Mouse (Mus musculus) stomach, postnatal 0 days (tissue): ENCODE data around the gene Cyp3a57. TPM values are rescaled to one million over a fixed set of nuclear protein-coding genes. Genes with fewer than 3 reads are reported as not detected.
"Not testable (repeated sequence)": the region's sequence is repeated elsewhere in the genome, so short reads cannot be mapped to it uniquely, and the experiment has no call there.

Source experiments
- ATAC-seq: fragments of 200-750 bp; cut with Nextera tagmentation; 2 replicates; pipeline ENCODE4 v1.8.0; 2017; ENCODE audit not compliant: low FRiP score, low TSS enrichment
- DNase-seq: peaks from one replicate; pipeline ENCODE4 v3.0.0-alpha.2; 2016; ENCODE audit warnings: low spot score
- H3K27ac ChIP-seq: fragments of 300-500 bp; sonication (generic); replicated peaks from 2 replicates; pipeline ENCODE4 v1.5.1; 2014; ENCODE audit warnings: mild to moderate bottlenecking, control low read depth
- H3K27me3 ChIP-seq: fragments of 300-500 bp; sonication (generic); 2 replicates; pipeline ENCODE4 v1.6.1; 2014; ENCODE audit warnings: low read length; ENCODE audit not compliant: control insufficient read depth, insufficient read depth
- H3K36me3 ChIP-seq: fragments of 300-500 bp; sonication (generic); 2 replicates; pipeline ENCODE4 v1.6.1; 2014; ENCODE audit warnings: low read length, mixed read lengths; ENCODE audit not compliant: control insufficient read depth, insufficient read depth
- H3K4me1 ChIP-seq: fragments of 300-500 bp; sonication (generic); replicated peaks from 2 replicates; pipeline ENCODE4 v1.6.1; 2014; ENCODE audit warnings: antibody characterized with exemption; ENCODE audit not compliant: control insufficient read depth, insufficient read depth
- H3K4me2 ChIP-seq: fragments of 300-500 bp; sonication (generic); replicated peaks from 2 replicates; pipeline ENCODE4 v1.6.1; 2014; ENCODE audit warnings: low read depth, mild to moderate bottlenecking, control low read depth, moderate library complexity
- H3K4me3 ChIP-seq: fragments of 300-500 bp; sonication (generic); 2 replicates; pipeline ENCODE4 v1.5.1; 2014; ENCODE audit warnings: low read depth, low read length, control low read depth
- H3K9ac ChIP-seq: fragments of 300-500 bp; sonication (generic); 2 replicates; pipeline ENCODE4 v1.6.1; 2014; ENCODE audit warnings: mild to moderate bottlenecking, low read length, control low read depth, mixed read lengths
- H3K9me3 ChIP-seq: fragments of 300-500 bp; sonication (generic); 2 replicates; pipeline ENCODE4 v1.6.1; 2016; ENCODE audit warnings: low read length; ENCODE audit not compliant: control insufficient read depth
- CTCF ChIP-seq: IDR thresholded peaks from 2 replicates; pipeline ENCODE4 v1.5.1; 2016; ENCODE audit warnings: antibody characterized with exemption, low read depth, mild to moderate bottlenecking, moderate library complexity
- EP300 ChIP-seq: optimal IDR thresholded peaks from 2 replicates; pipeline ENCODE3; 2016; ENCODE audit warnings: antibody characterized with exemption
- WGBS: fragments of 180-500 bp; shearing (Covaris S2); extraction: QIAGEN DNeasy Blood & Tissue Kit; methylation state at CpG from one replicate; pipeline ENCODE4 v1.1.7; 2014; 5-methylcytosine and 5-hydroxymethylcytosine counted together
- polyA plus RNA-seq: library from polyadenylated mRNA; unstranded; fragments of >200 nt; fragmentation: Nextera tagmentation; extraction: Ambion mirVana; gene quantifications from 2 replicates; pipeline ENCODE4 v1.2.1, GENCODE M21; 2015

Cyp3a57 gene
- polyA plus RNA-seq, 1 experiment from 2014 or later = 0.06 TPM

DNA sequence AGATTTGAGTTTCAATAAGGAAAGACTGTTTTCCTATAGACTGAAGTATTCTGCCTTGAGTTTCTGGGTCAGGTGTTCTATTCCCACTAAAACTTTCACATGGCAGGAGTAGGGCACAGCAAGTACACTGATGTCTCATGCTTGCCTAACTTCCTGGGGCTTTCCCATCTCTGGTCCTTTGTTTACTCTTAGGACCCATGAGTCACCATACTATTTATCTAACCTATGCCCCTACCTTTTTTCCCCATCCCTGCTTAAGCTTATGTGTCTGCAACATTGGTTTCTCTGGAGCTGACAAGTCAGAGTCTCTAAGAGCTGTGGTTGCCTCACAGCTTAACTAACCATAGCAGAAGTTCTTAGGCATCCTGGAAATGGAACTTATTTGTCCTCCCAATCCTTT is 31.2 kb upstream of the Cyp3a57 start:
- Histone ChIP-seq H3K4me3 (no peak overlapping the region), H3K4me1 (no peaks in the 10 kb centered on the region), H3K36me3 (no peaks in the 10 kb centered on the region), H3K27me3 (no peaks in the 10 kb centered on the region), H3K27ac (no peak overlapping the region), H3K9me3 (no peaks in the 10 kb centered on the region), H3K4me2 (no peak overlapping the region), H3K9ac (no peak overlapping the region)
- ATAC-seq = no peak
- no peak for TF ChIP-seq CTCF
- no peak for TF ChIP-seq EP300
- no peak for DNase-seq

DNA sequence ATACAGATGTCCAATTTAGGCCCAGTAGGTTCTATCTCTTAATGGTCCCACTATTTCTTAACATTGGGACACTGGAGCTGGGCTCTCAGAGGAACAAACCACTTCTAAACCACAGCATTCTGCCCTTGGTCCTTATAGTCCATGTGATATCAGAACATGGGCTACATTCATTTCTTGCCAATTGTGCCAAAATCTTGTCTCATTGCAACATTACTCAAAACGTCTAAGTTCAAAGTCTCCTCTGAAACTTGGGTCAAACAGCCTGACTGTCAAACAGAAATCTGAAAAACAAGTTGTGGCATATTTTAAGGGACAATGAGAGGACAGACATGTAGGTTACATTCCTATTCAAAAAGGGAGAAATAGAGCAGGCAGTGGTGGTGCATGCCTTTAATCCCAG is 27.9 kb upstream of the Cyp3a57 start:
- H3K27ac ChIP-seq = no peak overlapping the region
- H3K36me3 ChIP-seq = no peaks in the 10 kb centered on the region
- WGBS = 85% methylated on average over 1 of the region's 1 CpGs
- ATAC-seq (no peak), DNase-seq (no peak)
- no peaks in the 10 kb centered on the region for H3K9me3 ChIP-seq
- no peak overlapping the region for H3K4me2 ChIP-seq
- H3K4me1 ChIP-seq = no peaks in the 10 kb centered on the region
- no peaks in the 10 kb centered on the region for H3K27me3 ChIP-seq
- TF ChIP-seq EP300 (no peak), CTCF (no peak)
- H3K9ac ChIP-seq = no peak overlapping the region
- no peak overlapping the region for H3K4me3 ChIP-seq

DNA sequence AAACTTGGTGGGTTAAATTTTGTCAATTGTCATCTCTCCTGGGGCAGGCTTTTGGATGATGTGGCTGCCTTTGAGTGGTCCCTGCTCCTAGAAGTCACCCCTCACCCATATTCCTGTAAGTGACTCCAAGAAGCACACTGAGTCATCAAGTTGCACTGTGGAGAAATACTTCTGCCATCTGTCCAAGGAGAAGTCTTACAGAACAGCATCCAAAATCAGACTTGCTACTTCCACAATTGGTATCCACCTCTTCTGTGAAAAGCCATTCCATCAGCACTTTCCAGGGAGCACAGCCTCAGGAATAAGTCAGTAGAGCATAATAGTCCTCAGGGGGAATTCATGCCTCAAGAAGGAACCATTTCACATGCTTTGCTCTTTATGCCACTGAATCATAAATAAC is 6.3 kb upstream of the Cyp3a57 start:
- H3K4me3 ChIP-seq, H3K9ac ChIP-seq, H3K36me3 ChIP-seq, H3K27ac ChIP-seq, H3K4me1 ChIP-seq, H3K4me2 ChIP-seq, DNase-seq, H3K27me3 ChIP-seq, ATAC-seq, H3K9me3 ChIP-seq: not testable (repeated sequence)

DNA sequence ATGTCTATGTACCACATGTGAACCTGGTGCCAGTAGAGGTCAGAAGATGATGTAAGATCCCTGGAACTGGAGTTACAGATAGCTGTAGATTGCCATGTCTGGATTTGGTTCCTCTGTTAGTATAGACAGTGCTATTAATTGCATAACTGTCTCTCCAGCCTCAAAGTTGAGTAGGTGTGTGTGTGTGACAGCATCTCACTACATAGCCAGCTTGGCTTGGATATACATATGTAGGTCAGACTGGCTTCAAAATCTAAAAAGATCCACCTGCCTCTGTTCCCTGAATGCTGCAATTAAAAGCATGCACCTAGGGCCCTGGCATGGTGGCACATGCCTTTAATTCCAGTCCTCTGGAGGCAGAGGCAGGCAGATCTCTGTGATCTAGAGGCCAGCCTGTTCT is 4.6 kb downstream of the Cyp3a57 start:
- H3K36me3 ChIP-seq = no peaks in the 10 kb centered on the region
- ATAC-seq (no peak), DNase-seq (no peak)
- no peak overlapping the region for H3K4me2 ChIP-seq
- no peaks in the 10 kb centered on the region for H3K4me1 ChIP-seq
- TF ChIP-seq CTCF = no peak
- TF ChIP-seq EP300 = no peak
- no peak overlapping the region for H3K4me3 ChIP-seq
- no peak overlapping the region for H3K27ac ChIP-seq
- no peaks in the 10 kb centered on the region for H3K27me3 ChIP-seq
- H3K9me3 ChIP-seq = no peaks in the 10 kb centered on the region
- no peak overlapping the region for H3K9ac ChIP-seq

DNA sequence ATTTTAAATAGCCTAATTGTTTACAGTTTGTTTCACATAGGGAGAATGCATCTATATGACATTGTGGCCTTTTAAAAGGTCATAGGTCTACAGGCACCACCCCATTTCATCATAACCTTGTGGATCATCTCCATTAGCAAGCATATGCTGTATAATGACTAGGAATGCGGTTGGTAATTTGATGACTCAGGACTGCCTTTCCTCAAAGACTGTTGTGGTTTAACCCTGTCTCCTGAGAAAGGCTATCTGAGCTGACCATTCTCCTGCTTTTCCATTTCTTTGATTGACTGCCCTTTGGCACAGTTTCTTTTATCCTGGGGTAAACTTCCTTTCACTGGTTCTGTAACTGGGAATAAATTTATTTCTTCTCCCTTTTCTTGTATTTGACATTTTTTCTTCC is 8.0 kb downstream of the Cyp3a57 start:
- no peak for TF ChIP-seq EP300
- no peak for TF ChIP-seq CTCF
- ATAC-seq (no peak), DNase-seq (no peak)
- no peak overlapping the region for H3K4me3 ChIP-seq
- no peaks in the 10 kb centered on the region for H3K9me3 ChIP-seq
- H3K27ac ChIP-seq = no peak overlapping the region
- H3K9ac ChIP-seq = no peak overlapping the region
- no peaks in the 10 kb centered on the region for H3K36me3 ChIP-seq
- 81% methylated on average over 1 of the region's 1 CpGs for WGBS
- no peaks in the 10 kb centered on the region for H3K4me1 ChIP-seq
- H3K27me3 ChIP-seq = no peaks in the 10 kb centered on the region
- no peak overlapping the region for H3K4me2 ChIP-seq

DNA sequence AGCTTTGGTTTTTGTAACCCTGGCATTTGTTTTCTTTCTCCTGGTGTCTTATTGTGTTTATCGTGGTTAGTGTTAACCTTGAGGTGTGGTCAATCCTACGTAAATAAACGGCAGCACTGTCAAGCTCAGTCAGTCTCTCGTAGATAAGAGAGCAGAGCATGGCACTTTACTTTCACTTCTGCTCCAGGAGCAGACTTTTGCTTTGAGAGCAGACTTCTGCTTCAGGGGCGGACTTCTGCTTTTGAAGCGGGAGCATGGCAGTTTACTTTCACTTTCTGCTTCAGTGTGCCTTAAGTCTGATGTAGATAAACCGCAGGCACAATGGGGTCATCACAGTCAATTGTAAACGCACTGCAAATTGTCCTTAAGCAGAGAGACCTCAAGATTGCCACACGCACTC is 70.3 kb downstream of the Cyp3a57 start:
- not testable (repeated sequence) for H3K9me3 ChIP-seq, H3K4me2 ChIP-seq, H3K36me3 ChIP-seq, ATAC-seq, H3K27ac ChIP-seq, H3K4me1 ChIP-seq, H3K4me3 ChIP-seq, DNase-seq, H3K27me3 ChIP-seq, H3K9ac ChIP-seq
- WGBS = 85% methylated on average over 9 of the region's 9 CpGs

DNA sequence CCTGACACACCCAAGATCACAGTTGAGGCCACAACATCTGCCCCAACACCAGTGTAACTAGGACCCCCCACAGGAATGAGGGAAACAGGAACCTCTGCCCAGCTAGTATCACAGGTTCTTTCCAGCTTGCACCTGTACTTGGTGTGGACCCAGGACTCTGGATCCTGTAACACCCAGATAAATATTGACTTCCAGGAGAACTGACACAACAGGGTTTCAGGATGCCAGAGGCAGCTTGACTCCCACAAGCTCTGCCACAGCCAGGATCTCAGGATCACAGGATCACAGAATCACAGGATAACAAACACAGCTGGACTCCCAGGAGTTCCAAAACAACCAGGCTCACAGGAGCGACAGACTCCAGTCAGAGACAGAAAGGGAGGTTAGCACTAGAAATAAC is 77.2 kb downstream of the Cyp3a57 start:
- Histone ChIP-seq H3K4me3 (no peak overlapping the region), H3K9me3 (no peaks in the 10 kb centered on the region), H3K27me3 (no peaks in the 10 kb centered on the region), H3K4me1 (no peaks in the 10 kb centered on the region), H3K4me2 (no peak overlapping the region), H3K27ac (no peak overlapping the region), H3K36me3 (no peaks in the 10 kb centered on the region), H3K9ac (no peak overlapping the region)
- TF ChIP-seq CTCF (no peak), EP300 (no peak)
- 48% methylated on average over 1 of the region's 1 CpGs for WGBS
- ATAC-seq = no peak
- no peak for DNase-seq
